In the genomic region with DNA sequence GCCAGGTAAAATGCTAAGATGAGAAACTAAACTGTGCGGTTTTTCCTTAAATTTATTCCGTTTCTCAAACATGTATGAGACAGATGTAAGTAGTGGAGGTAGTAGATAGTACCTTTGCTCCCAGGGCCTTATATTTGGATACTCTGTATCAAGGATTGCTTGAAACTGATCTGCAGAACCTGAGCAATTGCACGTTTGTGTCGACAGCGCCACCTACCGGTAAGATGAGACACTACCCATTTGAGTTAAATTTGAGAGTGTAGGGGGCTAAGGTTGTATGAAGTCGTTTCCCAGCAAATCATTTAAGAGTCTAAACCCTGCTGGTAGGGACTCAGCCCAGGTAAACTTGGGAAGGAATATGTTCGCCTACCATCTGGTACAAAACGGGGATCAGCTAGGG, we compare ENCODE assay signal across 9 mouse cellular contexts. TPM values are rescaled to one million over a fixed set of nuclear protein-coding genes. Genes with fewer than 3 reads are reported as not detected.
DNase-seq lines count a peak whose midpoint lies in the region; ATAC-seq and TF ChIP-seq lines count a peak whose summit lies in the region.
"Had no signal": no experiment of that assay in that cellular context is flagged by ENCODE, and none has a peak within 500 bp of the region (broad histone marks: within the 10 kb centered on the region; RNA-seq: fewer than 3 reads in every experiment).

No protein-coding gene starts in this region.

- POLR2A ChIA-PET in Patski (lab: Charles Lee) = no interaction called here

- no peak overlapping the region for H3K9ac ChIP-seq in hindbrain, embryonic 12.5 days
- H3K9ac ChIP-seq: limb, embryonic 15.5 days had no signal

- no peaks in the 10 kb centered on the region for H3K79me2 ChIP-seq in macrophage (ENCODE audit: inconsistent target)

- in situ Hi-C loops in Patski (cut with MboI; ENCODE audit: low pct_unique_long_range_greater_than_20kb) = loop anchor here (5.0 kb wide), 2 partner anchors 57 to 177 kb away; no protein-coding TSS in a partner anchor

- TF ChIP-seq CTCF in Patski (IDR thresholded peaks at IDR 0.05) = no peak

- peak; percentile 72 for DNase-seq in hindbrain, embryonic 10.5 days (ENCODE audit: low spot score)
- DNase-seq in Patski (ENCODE audit: low read depth, low spot score) = no peak
- DNase-seq in embryo, embryonic 11 days = peak; percentile 82
- DNase-seq in layer of hippocampus, postnatal 14 days (ENCODE audit: low spot score in 2 of 2) = peak; percentile 71 to 77
- peak; percentile 36 for DNase-seq in telencephalon, adult 2 months (ENCODE audit: low read depth, low spot score)

- H3K36me3 ChIP-seq in hindbrain, embryonic 10.5 days = no peaks in the 10 kb centered on the region
- H3K36me3 ChIP-seq in hindbrain, embryonic 12.5 days = no peaks in the 10 kb centered on the region
- H3K36me3 ChIP-seq in macrophage (ENCODE audit: inconsistent target) = no peaks in the 10 kb centered on the region
- H3K36me3 ChIP-seq: limb, embryonic 15.5 days had no signal

- no peaks in the 10 kb centered on the region for H3K9me3 ChIP-seq in hindbrain, embryonic 10.5 days
- no peaks in the 10 kb centered on the region for H3K9me3 ChIP-seq in hindbrain, embryonic 12.5 days (replicated peaks)
- H3K9me3 ChIP-seq: limb, embryonic 15.5 days had no signal

- no peak overlapping the region for H3K4me3 ChIP-seq in hindbrain, embryonic 10.5 days
- no peak overlapping the region for H3K4me3 ChIP-seq in hindbrain, embryonic 12.5 days
- H3K4me3 ChIP-seq in macrophage (ENCODE audit: inconsistent target) = no peak overlapping the region
- H3K4me3 ChIP-seq: limb, embryonic 15.5 days had no signal

- CTCF ChIA-PET in Patski (lab: Charles Lee) = interaction anchor here (1.0 to 2.0 kb wide), 4 partner anchors 8 to 51 kb away, joined by 3 to 12 read pairs (median 5); no protein-coding TSS in a partner anchor

- ATAC-seq in hindbrain, embryonic 12.5 days (ENCODE audit: low FRiP score) = no peak
- peak; percentile 44 for ATAC-seq in Patski
- ATAC-seq in hematopoietic stem cell, adult 5-6 weeks (replicated peaks in 1 of 2; ENCODE audit: insufficient read depth in 1 of 2, low FRiP score in 2 of 2, low TSS enrichment in 1 of 2, low read depth in 1 of 2, poor library complexity in 2 of 2, severe bottlenecking in 2 of 2) = peak; percentile 36 to 53; a peak in 1 of 4 replicates

- no peaks in the 10 kb centered on the region for H3K27me3 ChIP-seq in hindbrain, embryonic 10.5 days (ENCODE audit: insufficient read depth, poor library complexity, severe bottlenecking)
- no peaks in the 10 kb centered on the region for H3K27me3 ChIP-seq in hindbrain, embryonic 12.5 days
- no peaks in the 10 kb centered on the region for H3K27me3 ChIP-seq in Patski
- H3K27me3 ChIP-seq: limb, embryonic 15.5 days had no signal

- H3K4me1 ChIP-seq in hindbrain, embryonic 10.5 days (replicated peaks) = 0 out of 2 replicates have a peak, but pooled peaks cover 3% of the 10 kb centered on the region
- H3K4me1 ChIP-seq in hindbrain, embryonic 12.5 days = no peaks in the 10 kb centered on the region
- H3K4me1 ChIP-seq: limb, embryonic 15.5 days had no signal

- 6% methylated on average over 9 of the region's 9 CpGs for WGBS in hindbrain, embryonic 10.5 days
- 6% methylated on average over 9 of the region's 9 CpGs for WGBS in hindbrain, embryonic 12.5 days
- WGBS in macrophage (ENCODE audit: missing documents) = 11% methylated on average over 9 of the region's 9 CpGs

- no peak overlapping the region for H3K27ac ChIP-seq in hindbrain, embryonic 10.5 days
- no peak overlapping the region for H3K27ac ChIP-seq in hindbrain, embryonic 12.5 days
- peak overlapping the region; percentile 39; the same call in 1 of the 2 replicates for H3K27ac ChIP-seq in macrophage
- H3K27ac ChIP-seq: limb, embryonic 15.5 days had no signal

- no peak overlapping the region for H3K4me2 ChIP-seq in hindbrain, embryonic 12.5 days (replicated peaks)
- H3K4me2 ChIP-seq: limb, embryonic 15.5 days had no signal

RNA-seq across cellular contexts. Expression of a gene that starts 45.8 kb away (rescaled TPM):
- 7.8 and 8.4 TPM in 2 replicates for polyA plus RNA-seq in hindbrain, embryonic 10.5 days (2016; fragmentation: Nextera tagmentation; extraction: Ambion mirVana)
- 15.6 and 17.2 TPM in 2 replicates for polyA plus RNA-seq in hindbrain, embryonic 12.5 days (2016; fragmentation: Nextera tagmentation; extraction: Ambion mirVana)
- polyA plus RNA-seq in Patski (2021) (72.0 TPM), macrophage (2018) (0.66 to 3.8 TPM (median 1.1 TPM) in 3 replicates)
- total RNA-seq in hematopoietic stem cell, adult 5-6 weeks (2017) = 3.5 and 5.7 TPM in 2 replicates
- 100 to 1,000 TPM; 120 to 124 TPM for total RNA-seq in layer of hippocampus, postnatal 14 days (2021)
- total RNA-seq in macrophage (2018; cell fraction: chromatin; rRNA removed) = 10 to 100 TPM in 1 of 26 experiments, 1 to 10 TPM in 25; 1.3 to 10.7 (median 4.9) TPM
- 1 to 10 TPM in 23 of 26 experiments, under 1 TPM in 3; 0.84 to 3.3 (median 1.7) TPM for total RNA-seq in macrophage (2018; cell fraction: cytosol; rRNA removed)
- total RNA-seq in macrophage (2018; cell fraction: nucleus; rRNA removed) = 1 to 10 TPM; 1.1 to 8.8 (median 2.6) TPM

RNA-seq across cellular contexts. Expression of a gene that starts 46.2 kb away (rescaled TPM):
- polyA plus RNA-seq in hindbrain, embryonic 10.5 days (2016; fragmentation: Nextera tagmentation; extraction: Ambion mirVana) = 0.56 and 0.63 TPM in 2 replicates
- 0.27 and 0.35 TPM in 2 replicates for polyA plus RNA-seq in hindbrain, embryonic 12.5 days (2016; fragmentation: Nextera tagmentation; extraction: Ambion mirVana)
- polyA plus RNA-seq in Patski (2021) (not detected), macrophage (2018) (not detected in 3 replicates)
- total RNA-seq in hematopoietic stem cell, adult 5-6 weeks (2017) = not detected in 2 replicates
- total RNA-seq in layer of hippocampus, postnatal 14 days (2021) = not detected
- total RNA-seq in macrophage (2018; cell fraction: chromatin; rRNA removed) = not detected
- total RNA-seq in macrophage (2018; cell fraction: cytosol; rRNA removed) = not detected
- not detected for total RNA-seq in macrophage (2018; cell fraction: nucleus; rRNA removed)
- polyA plus RNA-seq: limb, embryonic 15.5 days had no signal
